19 mouse cellular contexts compared by ENCODE assay signal in genomic region chr12:9253306-9254074, GRCm38 (mm10).
DNase-seq lines count a peak whose midpoint lies in the region; ATAC-seq and TF ChIP-seq lines count a peak whose summit lies in the region.
"Had no signal": no experiment of that assay in that cellular context is flagged by ENCODE, and none has a peak within 500 bp of the region (broad histone marks: within the 10 kb centered on the region; RNA-seq: fewer than 3 reads in every experiment).

No protein-coding gene starts in this region.

- 9% methylated on average over 19 of the region's 19 CpGs for WGBS in intestine, embryonic 14.5 days
- 19% methylated on average over 19 of the region's 19 CpGs for WGBS in intestine, postnatal 0 days
- WGBS in limb, embryonic 10.5 days: 5% methylated on average over 19 of the region's 19 CpGs

- no peak overlapping the region for H3K4me3 ChIP-seq in intestine, embryonic 14.5 days (ENCODE audit: low read depth, low read length)
- H3K4me3 ChIP-seq in intestine, postnatal 0 days (ENCODE audit: low read depth, low read length): no peak overlapping the region
- H3K4me3 ChIP-seq in layer of hippocampus, adult 2 months: no peak overlapping the region
- H3K4me3 ChIP-seq in limb, embryonic 10.5 days: no peak overlapping the region
- H3K4me3 ChIP-seq: heart, embryonic 12.5 days; left cerebral cortex, adult 2 months had no signal

- no peak for ATAC-seq in intestine, embryonic 14.5 days (replicated peaks; ENCODE audit: low FRiP score, low TSS enrichment, low read depth)
- no peak for ATAC-seq in intestine, postnatal 0 days
- no peak for ATAC-seq in granulocyte monocyte progenitor cell, adult 5-6 weeks (replicated peaks; ENCODE audit: poor library complexity, severe bottlenecking)
- ATAC-seq: activated CD4-positive, CD25-positive, alpha-beta regulatory T cell, adult 4 months; hindbrain, embryonic 16.5 days; Patski had no signal

- H3K9ac ChIP-seq in intestine, embryonic 14.5 days (ENCODE audit: low read length): no peak overlapping the region
- H3K9ac ChIP-seq in intestine, postnatal 0 days (ENCODE audit: low read depth, low read length): no peak overlapping the region
- H3K9ac ChIP-seq: heart, embryonic 12.5 days; liver, embryonic 14.5 days had no signal

- H3K4me1 ChIP-seq in intestine, embryonic 14.5 days (replicated peaks; ENCODE audit: control insufficient read depth, insufficient read depth, low read length): no peaks in the 10 kb centered on the region
- no peaks in the 10 kb centered on the region for H3K4me1 ChIP-seq in intestine, postnatal 0 days (replicated peaks; ENCODE audit: control insufficient read depth, insufficient read depth, low read length)
- peaks cover 25% of the 10 kb centered on the region for H3K4me1 ChIP-seq in limb, embryonic 10.5 days

- DNase-seq in intestine, embryonic 14.5 days (ENCODE audit: low spot score): no peak
- DNase-seq in layer of hippocampus, adult 2 months (ENCODE audit: low spot score in 2 of 2): no peak
- DNase-seq in layer of hippocampus, adult 9-11 months: no peak
- DNase-seq in embryo, embryonic 11 days: peak; percentile 17
- DNase-seq in limb, embryonic 10.5 days (ENCODE audit: low spot score): peak; percentile 34
- DNase-seq in gastrocnemius, postnatal 25 days: no peak
- DNase-seq: adrenal gland, postnatal 14 days; cerebellum, adult 8-10 months; heart, postnatal 36 days; right cerebral cortex, postnatal 4 days; thymus, postnatal 36 days had no signal

- TF ChIP-seq CTCF in intestine, postnatal 0 days (IDR thresholded peaks at IDR 0.05; ENCODE audit: low read depth): no peak
- no peak for TF ChIP-seq CTCF in layer of hippocampus, adult 2 months (conservative IDR thresholded peaks at IDR 0.05)

- no peaks in the 10 kb centered on the region for H3K9me3 ChIP-seq in intestine, embryonic 14.5 days (ENCODE audit: control insufficient read depth, low read length)
- H3K9me3 ChIP-seq in intestine, postnatal 0 days (ENCODE audit: control insufficient read depth): no peaks in the 10 kb centered on the region
- H3K9me3 ChIP-seq in limb, embryonic 10.5 days (replicated peaks): no peaks in the 10 kb centered on the region
- H3K9me3 ChIP-seq: heart, embryonic 12.5 days had no signal

- peak overlapping the region; percentile 5; the same call in 1 of the 2 replicates for H3K4me2 ChIP-seq in intestine, embryonic 14.5 days (ENCODE audit: low read length)
- H3K4me2 ChIP-seq in intestine, postnatal 0 days (replicated peaks; ENCODE audit: low read depth): no peak overlapping the region
- H3K4me2 ChIP-seq: heart, embryonic 12.5 days had no signal

- no peak overlapping the region for H3K27ac ChIP-seq in intestine, embryonic 14.5 days (ENCODE audit: low read depth)
- H3K27ac ChIP-seq in intestine, postnatal 0 days (ENCODE audit: low read depth, low read length): no peak overlapping the region
- H3K27ac ChIP-seq in layer of hippocampus, adult 2 months: peak overlapping the region; percentile 40
- H3K27ac ChIP-seq in limb, embryonic 10.5 days: no peak overlapping the region; the same call in 1 of the 2 replicates
- H3K27ac ChIP-seq: left cerebral cortex, adult 2 months; liver, embryonic 14.5 days had no signal

- H3K27me3 ChIP-seq in intestine, embryonic 14.5 days (replicated peaks; ENCODE audit: control insufficient read depth, insufficient read depth, low read length): no peaks in the 10 kb centered on the region
- no peaks in the 10 kb centered on the region for H3K27me3 ChIP-seq in intestine, postnatal 0 days (replicated peaks; ENCODE audit: control insufficient read depth, insufficient read depth, low read length)
- peaks cover 53% of the 10 kb centered on the region for H3K27me3 ChIP-seq in limb, embryonic 10.5 days (ENCODE audit: low read depth, poor library complexity, severe bottlenecking)
- H3K27me3 ChIP-seq: heart, embryonic 12.5 days; Patski had no signal

- no peaks in the 10 kb centered on the region for H3K36me3 ChIP-seq in intestine, embryonic 14.5 days (ENCODE audit: control insufficient read depth, insufficient read depth, low read length)
- no peaks in the 10 kb centered on the region for H3K36me3 ChIP-seq in intestine, postnatal 0 days (ENCODE audit: control insufficient read depth, insufficient read depth)
- no peaks in the 10 kb centered on the region for H3K36me3 ChIP-seq in limb, embryonic 10.5 days
- H3K36me3 ChIP-seq: heart, embryonic 12.5 days had no signal

Comparison
In these comparisons a context has a peak if more than half of its experiments do, and no peak if none do; other contexts are left out.
1. DNase-seq: peak in embryo, embryonic 11 days (single experiment) and limb, embryonic 10.5 days (single experiment); none in intestine, embryonic 14.5 days (single experiment), layer of hippocampus, adult 2 months (0 of 2), layer of hippocampus, adult 9-11 months (single experiment) and gastrocnemius, postnatal 25 days (single experiment).